Mouse (Mus musculus): ENCODE measurements at regions not wholly inside any gene's neighbourhood (a gene's known extent, or its start where the extent isn't known, plus 50 kb on each side); places are given as distances from the start of the nearest gene placed in this dataset.
A peak's percentile ranks its signal among the peaks of the same experiment; 100 is the strongest.

- no peak for DNase-seq (ENCODE audit: low read depth, low spot score)
Measured at GRCm38 (mm10) chr4:124181335-124181734, 263.5 kb upstream of the 4930535I16Rik start.

GRCm38 (mm10) chr4:124178401-124179018, 260.7 kb upstream of the 4930535I16Rik start:
- DNase-seq (ENCODE audit: low read depth, low spot score), result no peak

GRCm38 (mm10) chr4:124175531-124175930, 257.7 kb upstream of the 4930535I16Rik start:
- DNase-seq (ENCODE audit: low read depth, low spot score), result no peak

GRCm38 (mm10) chr4:124154627-124155026, 236.8 kb upstream of the 4930535I16Rik start:
- DNase-seq (ENCODE audit: low read depth, low spot score), result no peak

- DNase-seq (ENCODE audit: low read depth, low spot score), result no peak
Measured at GRCm38 (mm10) chr4:124149771-124150451, 232.1 kb upstream of the 4930535I16Rik start.

- DNase-seq (ENCODE audit: low read depth, low spot score), result no peak
Measured at GRCm38 (mm10) chr4:124149037-124149436, 231.2 kb upstream of the 4930535I16Rik start.

GRCm38 (mm10) chr4:124147276-124147675, 229.5 kb upstream of the 4930535I16Rik start:
- DNase-seq (ENCODE audit: low read depth, low spot score), result no peak

GRCm38 (mm10) chr4:124146135-124146534, 228.3 kb upstream of the 4930535I16Rik start:
- no peak for DNase-seq (ENCODE audit: low read depth, low spot score)

- DNase-seq (ENCODE audit: low read depth, low spot score), result no peak
Measured at GRCm38 (mm10) chr4:124143630-124144029, 225.8 kb upstream of the 4930535I16Rik start.

- no peak for DNase-seq (ENCODE audit: low read depth, low spot score)
Measured at GRCm38 (mm10) chr4:124143226-124143625, 225.4 kb upstream of the 4930535I16Rik start.

- DNase-seq (ENCODE audit: low read depth, low spot score), result peak; percentile 51
Measured at GRCm38 (mm10) chr4:124142083-124142482, 224.3 kb upstream of the 4930535I16Rik start.

- no peak for DNase-seq (ENCODE audit: low read depth, low spot score)
Measured at GRCm38 (mm10) chr4:124135165-124135470, 217.3 kb upstream of the 4930535I16Rik start.

- no peak for DNase-seq (ENCODE audit: low read depth, low spot score)
Measured at GRCm38 (mm10) chr4:124134341-124135164, 216.7 kb upstream of the 4930535I16Rik start.

GRCm38 (mm10) chr4:124130946-124131345, 213.1 kb upstream of the 4930535I16Rik start:
- no peak for DNase-seq (ENCODE audit: low read depth, low spot score)

GRCm38 (mm10) chr4:124126258-124126657, 208.4 kb upstream of the 4930535I16Rik start:
- DNase-seq (ENCODE audit: low read depth, low spot score), result no peak

- no peak for DNase-seq (ENCODE audit: low read depth, low spot score)
Measured at GRCm38 (mm10) chr4:124120334-124120733, 202.5 kb upstream of the 4930535I16Rik start.

- DNase-seq (ENCODE audit: low read depth, low spot score), result no peak
Measured at GRCm38 (mm10) chr4:124113856-124114345, 196.1 kb upstream of the 4930535I16Rik start.

- no peak for DNase-seq (ENCODE audit: low read depth, low spot score)
Measured at GRCm38 (mm10) chr4:124110705-124111104, 192.9 kb upstream of the 4930535I16Rik start.

GRCm38 (mm10) chr4:124109371-124109770, 191.5 kb upstream of the 4930535I16Rik start:
- DNase-seq (ENCODE audit: low read depth, low spot score), result no peak

- DNase-seq (ENCODE audit: low read depth, low spot score), result no peak
Measured at GRCm38 (mm10) chr4:124102684-124103083, 184.9 kb upstream of the 4930535I16Rik start.

GRCm38 (mm10) chr4:124086801-124087200, 169.0 kb upstream of the 4930535I16Rik start:
- no peak for DNase-seq (ENCODE audit: low read depth, low spot score)

GRCm38 (mm10) chr4:124086254-124086653, 168.4 kb upstream of the 4930535I16Rik start:
- no peak for DNase-seq (ENCODE audit: low read depth, low spot score)
